Mouse (Mus musculus) hindbrain, embryonic 15.5 days (tissue): Measurements from ENCODE around the gene Nectin4. TPM values are rescaled to one million over a fixed set of nuclear protein-coding genes. Genes with fewer than 3 reads are reported as not detected.
"Not testable (repeated sequence)": the region's sequence is repeated elsewhere in the genome, so short reads cannot be mapped to it uniquely, and the experiment has no call there.

Experiments
- ATAC-seq: fragments of 200-750 bp; cut with Nextera tagmentation; 2 replicates; pipeline ENCODE4 v1.8.0; 2017; ENCODE audit warnings: low read depth, moderate number of reproducible peaks, moderate TSS enrichment; ENCODE audit not compliant: low FRiP score
- H3K27ac ChIP-seq: fragments of 300-500 bp; sonication (generic); replicated peaks from 2 replicates; pipeline ENCODE4 v1.5.1; 2015; ENCODE audit warnings: mild to moderate bottlenecking, inconsistent platforms
- H3K27me3 ChIP-seq: fragments of 300-500 bp; sonication (generic); 2 replicates; pipeline ENCODE4 v1.6.1; 2015; ENCODE audit warnings: control low read depth, inconsistent platforms
- H3K36me3 ChIP-seq: fragments of 300-500 bp; sonication (generic); 2 replicates; pipeline ENCODE4 v1.6.1; 2015; ENCODE audit warnings: control low read depth, inconsistent platforms
- H3K4me1 ChIP-seq: fragments of 300-500 bp; sonication (generic); replicated peaks from 2 replicates; pipeline ENCODE4 v1.6.1; 2015; ENCODE audit warnings: control low read depth, inconsistent platforms
- H3K4me2 ChIP-seq: fragments of 300-500 bp; sonication (generic); 2 replicates; pipeline ENCODE4 v1.6.1; 2015; ENCODE audit warnings: moderate library complexity, mild to moderate bottlenecking, inconsistent platforms
- H3K4me3 ChIP-seq: fragments of 300-500 bp; sonication (generic); 2 replicates; pipeline ENCODE4 v1.5.1; 2015; ENCODE audit warnings: mild to moderate bottlenecking, inconsistent platforms
- H3K9ac ChIP-seq: fragments of 300-500 bp; sonication (generic); 2 replicates; pipeline ENCODE4 v1.6.1; 2015; ENCODE audit warnings: inconsistent platforms
- H3K9me3 ChIP-seq: fragments of 300-500 bp; sonication (generic); 2 replicates; pipeline ENCODE4 v1.6.1; 2016; ENCODE audit warnings: control low read depth, inconsistent platforms
- WGBS: fragments of 180-500 bp; shearing (Covaris S2); methylation state at CpG from one replicate; pipeline ENCODE4 v1.1.7; 2015; 5-methylcytosine and 5-hydroxymethylcytosine counted together
- polyA plus RNA-seq: library from polyadenylated mRNA; unstranded; fragments of >200 nt; fragmentation: Nextera tagmentation; extraction: Ambion mirVana; gene quantifications from 2 replicates; pipeline ENCODE4 v1.2.1, GENCODE M21; 2015

Nectin4 gene
- polyA plus RNA-seq: 3.1 and 3.5 TPM in 2 replicates

DNA sequence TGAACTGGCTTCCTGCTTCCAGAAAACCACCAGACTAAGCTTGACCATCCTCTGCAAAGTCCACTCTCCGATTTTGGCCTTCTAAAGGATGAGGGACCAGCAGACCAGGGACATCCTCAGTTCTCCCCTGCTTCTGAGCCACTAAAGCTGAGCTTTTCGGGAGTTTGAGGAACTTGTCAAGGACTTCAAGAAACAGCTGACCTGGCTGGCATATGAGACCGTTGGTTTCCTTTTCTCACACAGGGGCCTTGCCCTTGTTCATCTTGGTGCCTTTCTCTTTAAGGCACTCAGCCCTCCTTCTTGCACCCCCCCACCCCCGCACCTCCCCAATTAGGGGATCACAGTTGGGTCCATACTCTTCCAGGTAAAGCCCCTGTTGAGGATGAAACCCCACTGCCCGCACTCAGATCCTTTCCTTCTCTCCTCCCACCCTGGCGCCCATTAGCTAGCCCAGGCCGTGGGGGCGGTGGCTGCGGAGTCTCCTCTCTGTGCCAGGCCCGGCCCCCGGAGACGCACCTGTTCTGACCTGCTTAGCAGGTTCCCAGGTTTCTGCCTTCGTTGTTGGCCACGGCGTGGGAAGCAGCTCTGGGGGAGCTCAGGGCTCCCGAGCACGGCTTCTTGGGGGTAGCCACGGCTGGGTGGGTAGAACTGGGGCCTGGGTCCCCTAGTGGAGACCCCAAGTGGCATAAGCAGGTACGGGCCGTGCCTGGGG lies at the start of gene Nectin4:
Gene Nectin4, plus strand, starts transcription at position 255 of the 712 bp plus-strand sequence.
- Histone ChIP-seq H3K36me3 (no peaks in the 10 kb centered on the region), H3K27ac (no peak within 1 kb of the TSS), H3K4me2 (no peak within 1 kb of the TSS), H3K4me1 (no peaks in the 10 kb centered on the region), H3K9me3 (no peaks in the 10 kb centered on the region), H3K9ac (no peak within 1 kb of the TSS), H3K27me3 (no peaks in the 10 kb centered on the region), H3K4me3 (no peak within 1 kb of the TSS)
- ATAC-seq: no peak
- 43% methylated on average over 20 of the region's 20 CpGs for WGBS

DNA sequence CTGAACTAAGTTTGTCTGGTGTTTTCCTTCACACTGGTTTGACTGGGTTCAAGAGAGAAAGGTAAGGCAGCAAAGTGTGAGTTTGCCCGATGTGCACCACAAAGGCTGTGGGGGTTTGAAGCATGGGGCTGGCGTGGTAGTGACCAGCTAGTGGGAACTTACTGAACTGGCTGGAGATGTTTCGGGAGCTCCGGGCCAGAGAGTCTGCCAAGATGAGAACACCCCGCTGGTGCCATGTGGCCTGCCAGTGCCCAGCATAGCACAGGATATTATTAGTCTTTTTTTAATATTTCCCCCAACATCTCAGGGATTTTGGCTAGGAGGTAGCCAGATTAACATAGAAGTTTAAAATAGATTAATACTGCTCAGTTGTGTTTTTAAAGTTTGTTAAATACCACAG lies 49.7 kb upstream of the Nectin4 start:
- ATAC-seq: no peak
- H3K4me1 ChIP-seq: no peaks in the 10 kb centered on the region

DNA sequence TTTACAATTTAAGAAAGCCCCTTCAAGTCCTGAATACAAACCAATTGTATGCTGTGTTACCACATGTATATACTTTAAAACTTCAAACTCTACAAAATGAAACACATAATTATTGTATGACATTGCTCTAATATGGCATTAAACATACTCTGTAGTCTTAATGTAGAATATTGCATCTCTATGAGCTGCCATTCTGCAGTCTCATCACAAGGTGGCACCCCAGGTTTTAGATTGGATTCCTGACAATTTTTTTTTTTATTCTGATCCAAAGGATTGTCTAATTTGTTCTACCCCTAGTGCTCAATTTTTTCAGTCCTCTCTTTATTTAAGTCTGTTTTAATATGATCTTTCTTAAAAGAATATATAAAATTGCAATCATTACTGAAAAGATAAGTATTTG lies 48.5 kb upstream of the Nectin4 start:
- H3K4me1 ChIP-seq: no peaks in the 10 kb centered on the region
- no peak overlapping the region for H3K4me3 ChIP-seq
- no peaks in the 10 kb centered on the region for H3K27me3 ChIP-seq
- no peak for ATAC-seq
- H3K36me3 ChIP-seq: no peaks in the 10 kb centered on the region
- H3K9ac ChIP-seq: no peak overlapping the region
- H3K9me3 ChIP-seq: no peaks in the 10 kb centered on the region
- no peak overlapping the region for H3K4me2 ChIP-seq
- no peak overlapping the region for H3K27ac ChIP-seq

More for the DNA sequence above, 49.7 kb upstream of the Nectin4 start:
- Histone ChIP-seq H3K27me3 (no peaks in the 10 kb centered on the region), H3K4me3 (no peak overlapping the region), H3K4me2 (no peak overlapping the region), H3K27ac (no peak overlapping the region), H3K9me3 (no peaks in the 10 kb centered on the region), H3K9ac (no peak overlapping the region), H3K36me3 (no peaks in the 10 kb centered on the region)
- WGBS: 9% methylated on average over 5 of the region's 5 CpGs

DNA sequence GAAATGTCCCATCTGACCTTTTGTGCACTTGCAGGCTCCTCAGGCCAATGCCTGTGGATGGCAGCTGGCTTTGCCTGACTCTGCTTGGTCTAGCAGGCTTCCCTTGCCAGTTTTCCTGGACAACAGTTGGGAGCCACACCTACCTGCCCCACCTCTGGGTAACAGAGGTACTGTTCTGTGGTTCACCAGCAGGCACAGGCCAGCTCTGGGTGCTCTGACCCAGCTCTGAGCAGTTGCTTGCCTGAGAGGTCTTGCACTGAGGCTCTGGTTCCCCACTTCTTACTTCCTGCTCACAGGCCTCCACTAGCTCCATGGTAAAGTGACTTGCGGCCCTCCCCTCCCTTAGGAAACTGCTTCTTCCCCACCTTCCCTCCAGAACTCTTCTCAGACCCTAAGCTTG lies 47.9 kb upstream of the Nectin4 start:
- H3K27me3 ChIP-seq: no peaks in the 10 kb centered on the region
- peaks cover under 1% of the 10 kb centered on the region for H3K4me1 ChIP-seq
- 73% methylated on average over 1 of the region's 1 CpGs for WGBS
- ATAC-seq: no peak; the same call in 1 of the 2 replicates
- H3K9me3 ChIP-seq: no peaks in the 10 kb centered on the region
- H3K4me3 ChIP-seq: no peak overlapping the region
- no peak overlapping the region for H3K4me2 ChIP-seq
- no peaks in the 10 kb centered on the region for H3K36me3 ChIP-seq
- H3K27ac ChIP-seq: no peak overlapping the region
- no peak overlapping the region for H3K9ac ChIP-seq

DNA sequence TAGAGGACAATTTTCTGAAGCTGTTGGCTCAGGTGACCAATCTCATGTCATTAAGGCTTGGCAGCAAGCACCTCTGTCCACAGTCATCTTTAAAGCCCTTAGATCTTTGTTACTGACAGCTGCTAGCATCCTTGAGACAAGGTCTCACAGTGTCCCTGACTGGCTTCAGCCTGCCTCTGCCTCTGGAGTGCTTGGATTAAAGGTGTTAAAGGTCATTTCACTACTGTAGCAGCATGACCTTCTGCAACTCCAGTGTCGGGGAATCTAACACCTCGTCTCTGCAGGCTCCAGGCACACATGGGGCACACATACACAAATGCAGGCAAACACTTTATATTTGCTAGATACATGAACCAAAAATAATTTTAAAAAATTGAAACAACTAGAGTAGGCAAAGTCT lies 44.3 kb upstream of the Nectin4 start:
- Histone ChIP-seq H3K9me3 (no peaks in the 10 kb centered on the region), H3K9ac (no peak overlapping the region; the same call in 1 of the 2 replicates), H3K4me3 (no peak overlapping the region), H3K27me3 (no peaks in the 10 kb centered on the region), H3K36me3 (no peaks in the 10 kb centered on the region), H3K27ac (no peak overlapping the region), H3K4me2 (no peak overlapping the region), H3K4me1 (peaks cover 21% of the 10 kb centered on the region)
- no peak for ATAC-seq
- 92% methylated on average over 2 of the region's 2 CpGs for WGBS

DNA sequence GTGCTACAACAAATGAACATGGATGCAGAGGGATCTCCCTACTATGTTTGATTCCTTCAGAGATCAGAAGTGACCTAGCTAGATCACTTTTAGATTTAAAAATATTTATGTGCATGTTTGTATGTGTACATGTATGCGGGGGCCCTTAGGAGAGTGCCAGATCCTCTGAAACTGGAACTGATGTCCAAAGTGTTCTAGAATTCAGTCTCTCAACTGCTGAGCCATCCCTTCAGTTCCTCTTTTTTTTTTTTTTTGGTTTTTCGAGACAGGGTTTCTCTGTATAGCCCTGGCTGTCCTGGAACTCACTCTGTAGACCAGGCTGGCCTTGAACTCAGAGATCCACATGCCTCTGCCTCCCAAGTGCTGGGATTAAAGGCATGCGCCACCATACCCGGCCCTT lies 43.3 kb upstream of the Nectin4 start:
- not testable (repeated sequence) for H3K27me3 ChIP-seq, H3K4me2 ChIP-seq, H3K36me3 ChIP-seq, ATAC-seq, H3K4me3 ChIP-seq, H3K27ac ChIP-seq, H3K9ac ChIP-seq, H3K9me3 ChIP-seq
- peaks cover 30% of the 10 kb centered on the region for H3K4me1 ChIP-seq
- 85% methylated on average over 4 of the region's 4 CpGs for WGBS

DNA sequence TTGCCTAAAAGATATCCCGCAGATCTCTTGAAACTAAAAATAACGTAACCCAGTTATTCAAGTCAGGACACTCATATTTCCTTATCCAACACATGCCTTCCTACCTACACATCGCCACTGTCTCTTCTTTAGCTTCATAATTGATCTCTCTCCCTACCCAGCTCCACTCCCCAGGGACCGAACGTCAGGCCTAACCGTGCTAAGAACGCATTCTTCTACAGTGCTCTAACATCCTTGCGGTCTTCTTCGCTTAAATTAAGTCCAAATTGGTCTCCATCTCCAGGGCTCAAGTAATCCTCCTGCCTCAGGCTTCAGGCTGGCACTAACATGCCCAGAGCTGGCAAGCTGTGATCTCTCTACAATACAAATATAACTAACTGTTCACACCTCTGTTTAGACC lies 41.7 kb upstream of the Nectin4 start:
- 29% methylated on average over 9 of the region's 9 CpGs for WGBS
- peaks cover 30% of the 10 kb centered on the region for H3K4me1 ChIP-seq

DNA sequence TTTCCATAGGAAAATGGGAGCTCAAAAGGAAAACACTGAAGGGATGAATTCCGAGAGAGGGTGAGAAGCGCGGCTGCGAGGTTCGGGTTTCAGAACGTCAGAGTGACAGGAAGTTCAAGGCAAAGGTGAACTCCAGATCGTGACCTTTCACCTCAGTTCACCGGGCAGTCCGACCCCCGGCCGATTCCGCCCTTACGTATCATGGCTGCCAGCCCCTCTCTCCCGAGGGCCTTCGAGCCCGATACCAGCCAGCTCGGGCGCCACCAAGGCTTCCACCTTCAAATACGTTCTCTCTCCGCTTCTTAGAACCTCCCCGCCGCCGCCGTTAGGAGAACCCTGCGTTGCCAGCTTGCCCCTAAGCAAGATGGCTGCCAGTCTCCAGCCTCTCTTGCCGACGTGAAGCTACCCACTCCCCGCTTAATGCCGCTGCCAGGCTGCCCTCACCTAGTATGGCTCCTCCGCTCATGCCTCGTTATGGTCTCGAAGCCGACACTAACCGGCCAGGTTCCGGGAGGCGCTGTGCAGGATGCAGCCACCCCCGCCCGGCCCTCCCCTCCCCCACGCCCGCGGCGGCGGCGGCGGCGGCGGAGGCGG lies 41.0 kb upstream of the Nectin4 start, which contains the start of gene Dedd:
Gene Dedd, plus strand, starts transcription at position 307 of the 594 bp plus-strand sequence.
- Histone ChIP-seq H3K27me3 (no peaks in the 10 kb centered on the region), H3K27ac (peak within 1 kb of the TSS; percentile 99), H3K9ac (peak within 1 kb of the TSS; percentile 91), H3K4me3 (peak within 1 kb of the TSS; percentile 93), H3K4me1 (peaks cover 33% of the 10 kb centered on the region), H3K4me2 (peak within 1 kb of the TSS; percentile 88), H3K9me3 (no peaks in the 10 kb centered on the region), H3K36me3 (no peaks in the 10 kb centered on the region)
- peak; percentile 96 for ATAC-seq
- under 1% methylated on average over 47 of the region's 48 CpGs for WGBS

More for the DNA sequence above, 41.7 kb upstream of the Nectin4 start:
- Histone ChIP-seq H3K27ac (peak overlapping the region; percentile 99), H3K36me3 (no peaks in the 10 kb centered on the region), H3K27me3 (no peaks in the 10 kb centered on the region), H3K4me3 (peak overlapping the region; percentile 93), H3K9me3 (no peaks in the 10 kb centered on the region), H3K4me2 (peak overlapping the region; percentile 88), H3K9ac (peak overlapping the region; percentile 91)
- ATAC-seq: peak; percentile 0; the same call in 1 of the 2 replicates

DNA sequence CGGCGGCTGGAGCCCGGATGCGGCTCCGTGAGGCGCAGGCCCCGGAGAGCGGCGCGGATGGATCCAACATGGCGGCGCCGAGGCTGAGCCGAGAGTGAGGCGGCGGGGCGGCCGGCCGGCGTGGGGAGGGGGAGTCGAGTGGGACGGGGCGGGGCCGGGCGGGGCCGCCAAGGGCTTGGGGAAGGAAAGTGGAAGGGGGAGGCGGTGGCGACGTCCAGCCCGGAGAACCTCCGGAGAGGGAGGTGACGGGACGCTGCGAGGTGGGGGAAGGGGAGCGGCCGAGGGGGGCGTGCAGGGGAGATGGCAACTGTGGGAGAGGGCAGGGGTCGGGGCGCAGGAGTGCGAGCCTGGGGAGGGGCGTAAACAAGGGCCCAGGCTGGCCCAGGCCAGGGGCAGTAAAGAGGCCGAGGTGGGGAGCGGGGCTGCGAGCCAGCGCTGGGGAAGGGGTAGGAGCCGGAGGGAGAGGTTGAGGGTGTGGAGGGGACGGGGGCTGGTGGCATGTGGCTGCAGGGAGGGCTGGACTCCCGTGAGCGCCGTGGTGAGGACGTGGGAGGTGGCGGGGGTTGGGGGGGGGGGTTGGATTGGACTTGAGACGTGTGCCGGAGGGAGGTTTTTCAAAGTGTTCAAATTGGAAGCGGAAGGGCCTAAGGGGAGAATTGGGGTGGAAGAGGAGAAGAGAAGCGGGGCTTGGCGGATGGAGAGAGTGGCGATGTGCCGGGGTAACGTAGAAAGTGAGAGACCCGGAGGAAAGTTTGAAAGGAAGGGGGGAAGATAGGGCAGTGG lies 40.3 kb upstream of the Nectin4 start:
- Histone ChIP-seq H3K27me3 (no peaks in the 10 kb centered on the region), H3K4me3 (peak overlapping the region; percentile 93), H3K4me1 (peaks cover 33% of the 10 kb centered on the region), H3K9ac (peak overlapping the region; percentile 91), H3K9me3 (no peaks in the 10 kb centered on the region), H3K4me2 (peak overlapping the region; percentile 88), H3K27ac (peak overlapping the region; percentile 99), H3K36me3 (no peaks in the 10 kb centered on the region)
- WGBS: under 1% methylated on average over 42 of the region's 61 CpGs
- peak; percentile 84 for ATAC-seq

DNA sequence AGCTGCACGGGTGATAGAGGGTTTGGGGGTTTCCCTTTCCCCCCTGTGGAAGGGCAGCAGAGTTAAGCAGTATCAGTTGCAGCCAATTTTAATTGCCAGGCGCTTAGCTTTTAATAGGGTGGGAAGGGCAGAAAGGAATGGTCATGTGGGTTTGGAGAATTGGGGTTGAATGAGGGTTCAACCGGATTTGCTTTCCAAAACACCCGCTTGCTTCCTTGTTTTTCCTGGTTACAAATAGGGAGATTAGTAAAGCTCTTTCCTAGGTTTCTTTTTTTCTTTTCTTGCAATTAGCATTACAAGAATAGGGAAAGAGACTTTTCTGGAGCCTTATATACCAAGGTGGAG lies 39.7 kb upstream of the Nectin4 start:
- under 1% methylated on average over 4 of the region's 4 CpGs for WGBS
- Histone ChIP-seq H3K9ac (peak overlapping the region; percentile 91), H3K4me1 (peaks cover 33% of the 10 kb centered on the region), H3K4me3 (peak overlapping the region; percentile 93), H3K9me3 (no peaks in the 10 kb centered on the region), H3K4me2 (peak overlapping the region; percentile 88), H3K27me3 (no peaks in the 10 kb centered on the region), H3K36me3 (no peaks in the 10 kb centered on the region), H3K27ac (peak overlapping the region; percentile 99)
- ATAC-seq: no peak

DNA sequence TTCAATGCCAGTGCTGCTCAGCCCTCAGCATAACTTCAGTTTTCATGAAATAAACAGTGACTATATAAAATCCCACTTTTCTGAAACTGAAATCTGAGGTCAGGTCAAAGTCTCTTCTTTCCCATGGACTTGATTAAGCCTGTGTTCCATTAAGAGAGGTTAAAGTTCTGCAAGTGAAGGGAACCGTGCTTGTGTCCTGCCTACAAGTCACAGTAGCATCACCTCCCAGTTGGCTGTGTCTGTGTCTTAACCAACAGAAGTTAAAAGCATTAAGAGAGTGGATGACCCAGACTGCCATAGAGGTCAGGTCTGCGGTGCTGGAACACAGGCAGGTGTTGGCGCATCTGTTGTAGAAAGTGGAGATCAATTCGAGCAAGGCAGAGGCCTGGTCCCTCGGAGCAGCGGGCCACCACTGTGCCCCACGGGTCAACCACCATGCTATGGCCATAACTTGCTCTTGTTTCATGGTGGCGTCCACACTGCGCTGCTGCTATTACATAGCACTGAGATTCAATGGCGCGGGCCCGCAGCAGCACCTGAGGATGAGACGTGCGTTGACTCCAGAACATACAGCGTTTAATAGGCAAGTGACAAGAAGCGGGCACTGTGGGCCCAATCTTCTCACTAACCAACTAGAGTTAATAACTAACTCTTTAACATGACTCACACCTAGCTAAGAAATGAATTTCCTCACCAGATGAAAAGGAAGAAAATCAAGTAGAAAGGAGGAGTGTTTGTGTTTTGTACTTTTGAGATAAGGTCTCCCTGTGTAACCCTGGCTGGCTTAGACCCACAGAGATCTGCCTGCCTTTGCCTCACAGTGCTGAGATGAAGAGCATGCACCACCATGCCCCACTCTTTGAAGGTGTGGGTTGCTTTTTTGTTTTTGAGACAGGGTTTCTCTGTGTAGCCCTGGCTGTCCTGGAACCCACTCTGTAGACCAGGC lies 27.4 kb upstream of the Nectin4 start:
- H3K4me2 ChIP-seq: no peak overlapping the region
- no peak overlapping the region for H3K4me3 ChIP-seq
- peaks cover 31% of the 10 kb centered on the region for H3K4me1 ChIP-seq
- H3K27me3 ChIP-seq: no peaks in the 10 kb centered on the region
- no peaks in the 10 kb centered on the region for H3K9me3 ChIP-seq
- no peak for ATAC-seq
- 96% methylated on average over 16 of the region's 16 CpGs for WGBS
- no peak overlapping the region for H3K9ac ChIP-seq
- H3K27ac ChIP-seq: no peak overlapping the region
- peaks cover 61% of the 10 kb centered on the region for H3K36me3 ChIP-seq
